Mouse (Mus musculus) MEL (cell line): ENCODE results near the gene Myrf. TPM values are rescaled to one million over a fixed set of nuclear protein-coding genes. Genes with fewer than 3 reads are reported as not detected.

Experiments
- DNase-seq: peaks from one replicate; pipeline ENCODE4 v3.0.0; 2011; ENCODE audit warnings: low read depth, low spot score
- H3K27ac ChIP-seq: 2 replicates; pipeline ENCODE4 v1.5.1; 2012; ENCODE audit warnings: low read depth, mild to moderate bottlenecking, control low read depth, low read length, moderate library complexity; ENCODE audit not compliant: control insufficient read depth
- H3K27me3 ChIP-seq, 2 experiments: fragments of 150-350 bp in 1 of 2; sonication (generic) in 1 of 2; 2 replicates each; pipeline ENCODE4 v1.6.1; 2012; ENCODE audit warnings: low read length in 2 of 2, mild to moderate bottlenecking in 2 of 2, improper control_type of control experiment in 1 of 2, moderate library complexity in 1 of 2; ENCODE audit not compliant: insufficient read depth in 2 of 2, control insufficient read depth in 1 of 2
- H3K36me3 ChIP-seq, 2 experiments: 2 replicates each; pipeline ENCODE4 v1.6.1; 2012 to 2014; ENCODE audit warnings: low read length in 2 of 2, improper control_type of control experiment in 1 of 2, inconsistent platforms in 1 of 2, mild to moderate bottlenecking in 1 of 2; ENCODE audit not compliant: insufficient read depth in 2 of 2, control insufficient read depth in 1 of 2
- H3K4me1 ChIP-seq, 2 experiments: fragments of 150-350 bp in 1 of 2; sonication (generic) in 1 of 2; 2 replicates each; pipeline ENCODE4 v1.6.1; 2012; ENCODE audit warnings: low read length in 2 of 2, improper control_type of control experiment in 1 of 2, mild to moderate bottlenecking in 1 of 2; ENCODE audit not compliant: insufficient read depth in 2 of 2, control insufficient read depth in 1 of 2
- H3K4me3 ChIP-seq, 2 experiments: fragments of 150-350 bp in 1 of 2; sonication (generic) in 1 of 2; 2 replicates each; pipeline ENCODE4 v1.5.1; 2012; ENCODE audit warnings: low read depth in 2 of 2, low read length in 2 of 2, mild to moderate bottlenecking in 2 of 2, moderate library complexity in 2 of 2, control low read depth in 1 of 2, improper control_type of control experiment in 1 of 2; ENCODE audit not compliant: control insufficient read depth in 1 of 2, insufficient read depth in 1 of 2
- H3K79me2 ChIP-seq: 2 replicates; pipeline ENCODE4 v1.6.1; 2012; ENCODE audit warnings: mild to moderate bottlenecking, low read length, moderate library complexity; ENCODE audit not compliant: control insufficient read depth, poor library complexity, insufficient read depth
- H3K9ac ChIP-seq: 2 replicates; pipeline ENCODE4 v1.6.1; 2012; ENCODE audit warnings: low read depth, mild to moderate bottlenecking, control low read depth, low read length, moderate library complexity; ENCODE audit not compliant: control insufficient read depth, poor library complexity, severe bottlenecking
- H3K9me3 ChIP-seq: fragments of 150-350 bp; sonication (generic); replicated peaks from 2 replicates; pipeline ENCODE4 v1.6.1; 2012; ENCODE audit warnings: mild to moderate bottlenecking, low read length, improper control_type of control experiment, moderate library complexity; ENCODE audit not compliant: insufficient read depth
- CTCF ChIP-seq, 3 experiments: IDR thresholded peaks in 2 of 3; conservative IDR thresholded peaks in 1 of 3; 2 replicates each; pipeline ENCODE4 v1.5.1; 2011 to 2012; ENCODE audit warnings: low read length in 3 of 3, low read depth in 2 of 3, mild to moderate bottlenecking in 2 of 3, improper control_type of control experiment in 1 of 3, inconsistent platforms in 1 of 3, mixed read lengths in 1 of 3, moderate library complexity in 1 of 3; ENCODE audit not compliant: control insufficient read depth in 1 of 3, insufficient read depth in 1 of 3, poor library complexity in 1 of 3, severe bottlenecking in 1 of 3
- ELF1 ChIP-seq: IDR thresholded peaks from 2 replicates; pipeline ENCODE4 v1.6.1; 2014; ENCODE audit warnings: low read depth, mild to moderate bottlenecking, inconsistent platforms, low read length, improper control_type of control experiment, moderate library complexity
- EP300 ChIP-seq, 2 experiments: IDR thresholded peaks; 2 replicates each; pipeline ENCODE4 v1.6.1; 2011; ENCODE audit warnings: improper control_type of control experiment in 2 of 2, low read length in 2 of 2, low read depth in 1 of 2, mild to moderate bottlenecking in 1 of 2
- HCFC1 ChIP-seq: IDR thresholded peaks from 2 replicates; pipeline ENCODE4 v1.6.1; 2012; ENCODE audit warnings: low read depth, mild to moderate bottlenecking, inconsistent platforms, low read length, improper control_type of control experiment, moderate library complexity
- MAFK ChIP-seq: IDR thresholded peaks from 2 replicates; pipeline ENCODE4 v1.6.1; 2011; ENCODE audit warnings: low read depth, mild to moderate bottlenecking, low read length, improper control_type of control experiment, borderline replicate concordance
- MAZ ChIP-seq: IDR thresholded peaks from 2 replicates; pipeline ENCODE4 v1.6.1; 2012; ENCODE audit warnings: low read depth, mild to moderate bottlenecking, inconsistent platforms, low read length, improper control_type of control experiment
- RAD21 ChIP-seq: IDR thresholded peaks from 2 replicates; pipeline ENCODE4 v1.6.1; 2011; ENCODE audit warnings: mild to moderate bottlenecking, low read depth, low read length, improper control_type of control experiment
- SMC3 ChIP-seq: IDR thresholded peaks from 2 replicates; pipeline ENCODE4 v1.6.1; 2011; ENCODE audit warnings: low read depth, low read length, improper control_type of control experiment
- TBP ChIP-seq: IDR thresholded peaks from 2 replicates; pipeline ENCODE4 v1.8.0; 2011; ENCODE audit warnings: low read depth, low read length, improper control_type of control experiment
- UBTF ChIP-seq: IDR thresholded peaks from 2 replicates; pipeline ENCODE4 v1.6.1; 2012; ENCODE audit warnings: low read depth, mild to moderate bottlenecking, inconsistent platforms, low read length, improper control_type of control experiment, moderate library complexity, borderline replicate concordance; ENCODE audit not compliant: insufficient read depth
- USF2 ChIP-seq, 2 experiments: IDR thresholded peaks; 2 replicates each; pipeline ENCODE4 v1.6.1; 2011 to 2012; ENCODE audit warnings: improper control_type of control experiment in 2 of 2, low read length in 2 of 2, borderline replicate concordance in 1 of 2, inconsistent platforms in 1 of 2, low read depth in 1 of 2, mild to moderate bottlenecking in 1 of 2; ENCODE audit not compliant: insufficient read depth in 1 of 2
- ZKSCAN1 ChIP-seq: IDR thresholded peaks from 2 replicates; pipeline ENCODE4 v1.6.1; 2012; ENCODE audit warnings: low read depth, mild to moderate bottlenecking, inconsistent platforms, low read length, improper control_type of control experiment, moderate library complexity
- ZMIZ1 ChIP-seq: IDR thresholded peaks from 2 replicates; pipeline ENCODE4 v1.6.1; 2012; ENCODE audit warnings: low read depth, mild to moderate bottlenecking, inconsistent platforms, low read length, improper control_type of control experiment, moderate library complexity
- polyA plus RNA-seq, 2 experiments: library from polyadenylated mRNA; stranded (reverse) in 1 of 2; unstranded in 1 of 2; fragments of >175 nt in 1 of 2; fragments of >200 nt in 1 of 2; gene quantifications; 2 replicates each; pipeline versions ENCODE4 v1.2.1 to v1.2.4; 2012; ENCODE audit warnings: low replicate concordance in 2 of 2, low read depth in 1 of 2; ENCODE audit not compliant: insufficient read length in 2 of 2, insufficient read depth in 1 of 2, missing spikeins in 1 of 2
- total RNA-seq: library from RNA; depleted of rRNA; stranded (reverse); fragments of 300-350 nt; gene quantifications from 2 replicates; pipeline ENCODE4 v1.2.3, GENCODE M21; 2012; rRNA removed

Myrf gene
- 0.20 and 0.23 TPM in 2 replicates for total RNA-seq
- polyA plus RNA-seq: 1 to 10 TPM in 1 of 2 experiments, not detected in 1; 2.7 TPM

DNA sequence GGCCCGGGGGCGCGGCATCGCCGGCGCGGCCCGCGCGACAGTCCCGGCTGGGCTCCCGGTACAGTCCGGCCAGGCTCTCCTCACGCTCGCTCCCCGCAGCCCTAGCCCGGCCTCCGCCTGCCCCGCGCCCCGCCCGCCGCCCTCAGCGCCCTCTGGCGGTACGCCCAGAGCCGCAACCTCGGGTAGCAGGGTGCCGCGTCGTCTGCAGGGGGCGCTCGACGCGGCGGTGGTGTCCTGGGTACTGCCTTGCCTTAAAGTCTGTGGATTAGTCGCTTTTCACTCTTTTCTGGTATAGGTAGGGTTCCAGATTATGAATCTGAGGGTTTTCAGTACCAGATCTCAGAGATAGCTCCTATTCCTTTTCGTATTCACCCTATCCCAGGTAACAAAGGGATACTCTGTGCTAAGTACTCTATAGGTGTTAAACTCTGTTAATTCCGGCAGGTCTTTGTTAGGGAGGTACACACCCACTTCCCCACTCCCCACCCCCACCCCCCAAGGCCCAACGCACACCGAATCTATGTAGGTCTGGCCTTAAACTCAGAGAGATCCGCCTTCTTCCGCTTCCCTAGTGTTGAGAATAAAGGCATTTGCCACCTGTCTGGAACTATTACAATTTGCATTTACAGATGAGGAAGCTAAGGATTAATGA is at the start of gene Myrf:
Myrf (minus strand) TSS at position 95 of the 652 bp plus-strand sequence.
- Histone ChIP-seq H3K4me3 (peak within 1 kb of the TSS; percentile 37 to 52; a peak in 3 of 4 replicates), H3K9me3 (no peaks in the 10 kb centered on the region), H3K36me3 (no peaks in the 10 kb centered on the region), H3K9ac (peak within 1 kb of the TSS; percentile 57), H3K79me2 (no peaks in the 10 kb centered on the region; the same call in 1 of the 2 replicates), H3K27me3 (0 out of 4 replicates have a peak, but pooled peaks cover 0 to 2% of the 10 kb centered on the region in 2 experiments), H3K27ac (no peak within 1 kb of the TSS), H3K4me1 (peaks cover 0 to 7% of the 10 kb centered on the region in 2 experiments; a peak in 1 of 4 replicates)
- peak; percentile 71 for DNase-seq
- TF ChIP-seq RAD21 (peak; percentile 11), CTCF (IDR thresholded peaks at IDR 0.05 in 2 of 3, conservative IDR thresholded peaks at IDR 0.05 in 1 of 3; ENCODE audit: control insufficient read depth in 1 of 3, insufficient read depth in 1 of 3, low read depth in 2 of 3, low read length in 3 of 3, poor library complexity in 1 of 3, severe bottlenecking in 1 of 3) (peak in 2 of 3 experiments; percentile 90 to 100; a peak in 5 of 6 replicates), UBTF (0 out of 2 replicates have a peak, but pooled peaks have one; percentile 61), USF2 (IDR thresholded peaks at IDR 0.05; ENCODE audit: borderline replicate concordance in 1 of 2, insufficient read depth in 1 of 2, low read depth in 1 of 2, low read length in 2 of 2) (no peak), SMC3 (peak; percentile 63), HCFC1 (0 out of 2 replicates have a peak, but pooled peaks have one; percentile 30), EP300 (IDR thresholded peaks at IDR 0.05; ENCODE audit: low read depth in 1 of 2, low read length in 2 of 2) (no peak), TBP (no peak), ZKSCAN1 (no peak), MAFK (no peak), MAZ (peak; percentile 93; the same call in 1 of the 2 replicates), ELF1 (no peak)

DNA sequence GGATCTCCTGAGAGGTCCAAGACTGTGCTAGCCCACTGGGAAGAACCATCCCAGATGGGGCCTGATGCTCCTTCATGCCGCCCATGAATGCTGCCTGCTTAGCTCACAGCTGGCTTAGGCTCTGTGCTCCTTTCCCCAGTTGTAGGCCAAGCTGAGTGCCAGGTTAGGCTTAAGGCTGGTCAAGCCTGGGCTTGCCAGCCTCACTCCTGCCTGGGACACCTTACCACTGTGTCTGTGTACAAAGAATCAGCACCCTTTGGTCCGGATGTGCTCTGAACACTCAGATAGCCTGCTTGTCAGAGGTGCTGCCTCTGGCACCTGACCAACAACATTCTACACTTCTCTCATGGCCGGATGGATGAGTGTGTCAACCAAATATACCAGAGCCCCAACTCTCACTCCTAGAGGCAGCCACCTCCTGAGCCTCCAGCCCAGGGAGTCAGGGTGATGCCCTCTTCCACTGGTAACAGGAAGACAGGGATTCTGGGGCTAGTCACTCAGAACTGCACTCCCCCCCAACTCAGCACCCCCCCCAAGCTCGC is 49.1 kb upstream of the Myrf start:
- DNase-seq: no peak
- Histone ChIP-seq H3K9me3 (no peaks in the 10 kb centered on the region), H3K36me3 (no peaks in the 10 kb centered on the region), H3K27ac (no peak overlapping the region), H3K27me3 (peaks cover 0 to 3% of the 10 kb centered on the region in 2 experiments; a peak in 3 of 4 replicates), H3K9ac (no peak overlapping the region), H3K4me3 (no peak overlapping the region), H3K4me1 (no peaks in the 10 kb centered on the region), H3K79me2 (no peaks in the 10 kb centered on the region)
- TF ChIP-seq ELF1: no peak
- TF ChIP-seq ZMIZ1: no peak
